Mouse (Mus musculus): ENCODE measurements around the gene Nrsn1.
A peak's percentile ranks its signal among the peaks of the same experiment; 100 is the strongest.
"Not testable (repeated sequence)": the region's sequence is repeated elsewhere in the genome, so short reads cannot be mapped to it uniquely, and the experiment has no call there.

Nrsn1 gene

GRCm38 (mm10) chr13:25270402-25270801 is at the start of gene Nrsn1:
Gene Nrsn1 (minus strand): TSS chr13:25270502.
- DNase-seq (ENCODE audit: inconsistent ontology term), result not testable (repeated sequence)

- peak; percentile 47 for DNase-seq (ENCODE audit: inconsistent ontology term)
Observed at GRCm38 (mm10) chr13:25312059-25312458, 41.8 kb upstream of the Nrsn1 start.

GRCm38 (mm10) chr13:25310068-25310467 is 39.8 kb upstream of the Nrsn1 start:
- peak; percentile 82 for DNase-seq (ENCODE audit: inconsistent ontology term)

- peak; percentile 37 for DNase-seq (ENCODE audit: inconsistent ontology term)
Observed at GRCm38 (mm10) chr13:25288736-25289135, 18.4 kb upstream of the Nrsn1 start.

GRCm38 (mm10) chr13:25274934-25275565 is 4.7 kb upstream of the Nrsn1 start:
- no peak for DNase-seq (ENCODE audit: inconsistent ontology term)

GRCm38 (mm10) chr13:25272189-25272588 is 1.9 kb upstream of the Nrsn1 start:
- DNase-seq (ENCODE audit: inconsistent ontology term), result no peak

GRCm38 (mm10) chr13:25269569-25270268 is 583 bp downstream of the Nrsn1 start:
- DNase-seq (ENCODE audit: inconsistent ontology term), result peak; percentile 36

- peak; percentile 62 for DNase-seq (ENCODE audit: inconsistent ontology term)
Observed at GRCm38 (mm10) chr13:25269039-25269438, 1.3 kb downstream of the Nrsn1 start.

- DNase-seq (ENCODE audit: inconsistent ontology term), result peak; percentile 76
Observed at GRCm38 (mm10) chr13:25262748-25263147, 7.6 kb downstream of the Nrsn1 start.

- no peak for DNase-seq (ENCODE audit: inconsistent ontology term)
Observed at GRCm38 (mm10) chr13:25257608-25258007, 12.7 kb downstream of the Nrsn1 start.

GRCm38 (mm10) chr13:25254478-25255263 is 15.6 kb downstream of the Nrsn1 start:
- no peak for DNase-seq (ENCODE audit: inconsistent ontology term)

- no peak for DNase-seq (ENCODE audit: inconsistent ontology term)
Observed at GRCm38 (mm10) chr13:25251893-25252292, 18.4 kb downstream of the Nrsn1 start.

GRCm38 (mm10) chr13:25220186-25220787 is 50.0 kb downstream of the Nrsn1 start:
- DNase-seq (ENCODE audit: inconsistent ontology term), result no peak

- DNase-seq (ENCODE audit: inconsistent ontology term), result no peak
Observed at GRCm38 (mm10) chr13:25218394-25218793, 51.9 kb downstream of the Nrsn1 start.

- no peak for DNase-seq (ENCODE audit: inconsistent ontology term)
Observed at GRCm38 (mm10) chr13:25206950-25207349, 63.4 kb downstream of the Nrsn1 start.
